Mouse (Mus musculus) frontal cortex, adult (tissue): ENCODE results near the gene Pqbp1.
A peak's percentile ranks its signal among the peaks of the same experiment; 100 is the strongest.
"Not testable (repeated sequence)": the region's sequence is repeated elsewhere in the genome, so short reads cannot be mapped to it uniquely, and the experiment has no call there.

Experiments
- ATAC-seq: cut with Nextera tagmentation; 2 replicates; pipeline ENCODE4 v1.9.2; 2017; ENCODE audit warnings: mild to moderate bottlenecking, moderate library complexity, mixed read lengths; ENCODE audit not compliant: low TSS enrichment

The Pqbp1 gene

GRCm38 (mm10) chrX:7898880-7899874 is at the start of gene Pqbp1, which contains the start of gene Timm17b:
Pqbp1 (minus strand) TSS chrX:7899269.
Timm17b (plus strand) TSS chrX:7899357.
- peak; percentile 94 for ATAC-seq

- peak; percentile 99 for ATAC-seq
These were observed 48.9 kb upstream of the Pqbp1 start for GRCm38 (mm10) chrX:7947900-7948492.

- no peak for ATAC-seq
These were observed 48.2 kb upstream of the Pqbp1 start, which contains the start of gene Hdac6 for GRCm38 (mm10) chrX:7947108-7947899. Hdac6 (minus strand) TSS chrX:7947889.

- no peak for ATAC-seq
These were observed 46.5 kb upstream of the Pqbp1 start for GRCm38 (mm10) chrX:7945618-7946017.

- ATAC-seq = no peak
These were observed 38.6 kb upstream of the Pqbp1 start for GRCm38 (mm10) chrX:7937667-7938066.

- ATAC-seq = no peak
These were observed 37.8 kb upstream of the Pqbp1 start for GRCm38 (mm10) chrX:7936874-7937273.

- ATAC-seq = no peak
These were observed 29.3 kb upstream of the Pqbp1 start, which contains the start of gene Eras for GRCm38 (mm10) chrX:7928270-7928790. Eras (minus strand) TSS chrX:7928607.

GRCm38 (mm10) chrX:7927116-7927515 is 28.0 kb upstream of the Pqbp1 start:
- no peak for ATAC-seq

- ATAC-seq = no peak
These were observed 27.2 kb upstream of the Pqbp1 start for GRCm38 (mm10) chrX:7926266-7926665.

GRCm38 (mm10) chrX:7922032-7922431 is 23.0 kb upstream of the Pqbp1 start:
- 0 out of 2 replicates have a peak, but pooled peaks have one; percentile 11 for ATAC-seq

- peak; percentile 79 for ATAC-seq
These were observed 20.7 kb upstream of the Pqbp1 start, which contains the start of gene Pcsk1n for GRCm38 (mm10) chrX:7919601-7920383. Pcsk1n (plus strand) TSS chrX:7919822.

GRCm38 (mm10) chrX:7917960-7918359 is 18.9 kb upstream of the Pqbp1 start:
- ATAC-seq = not testable (repeated sequence)

- ATAC-seq = peak; percentile 45; the same call in 1 of the 2 replicates
These were observed 16.6 kb upstream of the Pqbp1 start for GRCm38 (mm10) chrX:7915669-7916068.

GRCm38 (mm10) chrX:7910473-7910872 is 11.4 kb upstream of the Pqbp1 start:
- ATAC-seq = no peak

GRCm38 (mm10) chrX:7909242-7909641 is 10.2 kb upstream of the Pqbp1 start, which contains the start of gene Gm10490:
Gm10490 (plus strand) TSS chrX:7909542.
- not testable (repeated sequence) for ATAC-seq

- ATAC-seq = no peak
These were observed 8.7 kb upstream of the Pqbp1 start, which contains the start of gene Gm10491 for GRCm38 (mm10) chrX:7907735-7908134. Gm10491 (minus strand) TSS chrX:7907835.

GRCm38 (mm10) chrX:7904441-7904840 is 5.4 kb upstream of the Pqbp1 start:
- no peak for ATAC-seq

- no peak for ATAC-seq
These were observed 858 bp downstream of the Pqbp1 start for GRCm38 (mm10) chrX:7898211-7898610.

- ATAC-seq = peak; percentile 77
These were observed 15.1 kb downstream of the Pqbp1 start, which contains the start of gene Slc35a2 for GRCm38 (mm10) chrX:7883841-7884567. Slc35a2 (plus strand) TSS chrX:7884028.

- ATAC-seq = peak; percentile 51
These were observed 19.2 kb downstream of the Pqbp1 start for GRCm38 (mm10) chrX:7879819-7880218.
